Mouse (Mus musculus) retina, embryonic 14.5 days (tissue): Measurements from ENCODE around the gene Jun.

Source experiments
- DNase-seq: peaks from one replicate; pipeline ENCODE4 v3.0.0-alpha.2; 2015; ENCODE audit warnings: low spot score

Gene Jun

GRCm38 (mm10) chr4:95025847-95026600 lies 26.0 kb downstream of the Jun start:
- DNase-seq: peak; percentile 8

GRCm38 (mm10) chr4:95023350-95023953 lies 28.6 kb downstream of the Jun start:
- DNase-seq: no peak

GRCm38 (mm10) chr4:95021649-95022637 lies 30.1 kb downstream of the Jun start:
- no peak for DNase-seq

GRCm38 (mm10) chr4:95020201-95020600 lies 31.8 kb downstream of the Jun start:
- no peak for DNase-seq

- no peak for DNase-seq
Observed at GRCm38 (mm10) chr4:95018221-95018620, 33.8 kb downstream of the Jun start.

GRCm38 (mm10) chr4:95012706-95013105 lies 39.3 kb downstream of the Jun start:
- DNase-seq: no peak

GRCm38 (mm10) chr4:95012256-95012655 lies 39.8 kb downstream of the Jun start:
- no peak for DNase-seq

GRCm38 (mm10) chr4:95008175-95009057 lies 43.6 kb downstream of the Jun start:
- DNase-seq: peak; percentile 88

GRCm38 (mm10) chr4:95007759-95008158 lies 44.3 kb downstream of the Jun start:
- no peak for DNase-seq

GRCm38 (mm10) chr4:95005251-95005830 lies 46.7 kb downstream of the Jun start:
- peak; percentile 48 for DNase-seq

GRCm38 (mm10) chr4:95001043-95001775 lies 50.8 kb downstream of the Jun start:
- no peak for DNase-seq

GRCm38 (mm10) chr4:95000147-95000546 lies 51.9 kb downstream of the Jun start:
- no peak for DNase-seq

- DNase-seq: peak; percentile 31
Observed at GRCm38 (mm10) chr4:94999249-94999648, 52.8 kb downstream of the Jun start.
